Mouse (Mus musculus) CH12.LX (cell line): ENCODE measurements around the gene Mrps12.

Source experiments
- CHD1 ChIP-seq: IDR thresholded peaks from 2 replicates; pipeline ENCODE4 v1.6.1; 2012; ENCODE audit warnings: low read depth, low read length, improper control_type of control experiment, inconsistent platforms
- CTCF ChIP-seq, 2 experiments: IDR thresholded peaks in 1 of 2; conservative IDR thresholded peaks in 1 of 2; 2 replicates each; pipeline ENCODE4 v1.5.1; 2011 to 2012; ENCODE audit warnings: low read depth in 2 of 2, low read length in 2 of 2, improper control_type of control experiment in 1 of 2, inconsistent platforms in 1 of 2, mild to moderate bottlenecking in 1 of 2, moderate library complexity in 1 of 2
- EP300 ChIP-seq: IDR thresholded peaks from 2 replicates; pipeline ENCODE4 v1.6.1; 2011; ENCODE audit warnings: low read length, improper control_type of control experiment
- KAT2A ChIP-seq: IDR thresholded peaks from 2 replicates; pipeline ENCODE4 v1.6.1; 2012; ENCODE audit warnings: low read length, improper control_type of control experiment, inconsistent platforms; ENCODE audit not compliant: insufficient replicate concordance
- MAX ChIP-seq: IDR thresholded peaks from 2 replicates; pipeline ENCODE4 v1.6.1; 2011; ENCODE audit warnings: low read length, improper control_type of control experiment
- MXI1 ChIP-seq: IDR thresholded peaks from 2 replicates; pipeline ENCODE4 v1.6.1; 2011; ENCODE audit warnings: mild to moderate bottlenecking, low read depth, low read length, improper control_type of control experiment
- POLR2A ChIP-seq: IDR thresholded peaks from 2 replicates; pipeline ENCODE4 v1.6.1; 2011; ENCODE audit warnings: low read depth, mild to moderate bottlenecking, improper control_type of control experiment, low read length
- POLR2AphosphoS2 ChIP-seq: IDR thresholded peaks from 2 replicates; pipeline ENCODE4 v1.6.1; 2011; ENCODE audit warnings: low read depth, low read length, improper control_type of control experiment
- RAD21 ChIP-seq: IDR thresholded peaks from 2 replicates; pipeline ENCODE4 v1.6.1; 2011; ENCODE audit warnings: low read depth, mild to moderate bottlenecking, low read length, improper control_type of control experiment, moderate library complexity
- TCF12 ChIP-seq: IDR thresholded peaks from 2 replicates; pipeline ENCODE4 v1.6.1; 2014; ENCODE audit warnings: low read depth, mild to moderate bottlenecking, inconsistent platforms, low read length, improper control_type of control experiment
- ZKSCAN1 ChIP-seq: IDR thresholded peaks from 2 replicates; pipeline ENCODE4 v1.6.1; 2012; ENCODE audit warnings: low read depth, inconsistent platforms, low read length, improper control_type of control experiment, borderline replicate concordance

GRCm38 (mm10) chr7:28719650-28720049 lies 22.0 kb downstream of the Mrps12 start:
- no peak for TF ChIP-seq CTCF (conservative IDR thresholded peaks at IDR 0.05 in 1 of 2, IDR thresholded peaks at IDR 0.05 in 1 of 2; ENCODE audit: low read depth in 2 of 2, low read length in 2 of 2)
- no peak for TF ChIP-seq MAX
- no peak for TF ChIP-seq POLR2A
- TF ChIP-seq MXI1, result no peak
- TF ChIP-seq CHD1, result no peak
- TF ChIP-seq ZKSCAN1, result no peak
- no peak for TF ChIP-seq POLR2AphosphoS2
- no peak for TF ChIP-seq KAT2A
- TF ChIP-seq TCF12, result no peak
- no peak for TF ChIP-seq EP300
- no peak for TF ChIP-seq RAD21
